Mouse (Mus musculus): ENCODE measurements at regions not wholly inside any gene's neighbourhood (a gene's known extent, or its start where the extent isn't known, plus 50 kb on each side); places are given as distances from the start of the nearest gene placed in this dataset.

DNA sequence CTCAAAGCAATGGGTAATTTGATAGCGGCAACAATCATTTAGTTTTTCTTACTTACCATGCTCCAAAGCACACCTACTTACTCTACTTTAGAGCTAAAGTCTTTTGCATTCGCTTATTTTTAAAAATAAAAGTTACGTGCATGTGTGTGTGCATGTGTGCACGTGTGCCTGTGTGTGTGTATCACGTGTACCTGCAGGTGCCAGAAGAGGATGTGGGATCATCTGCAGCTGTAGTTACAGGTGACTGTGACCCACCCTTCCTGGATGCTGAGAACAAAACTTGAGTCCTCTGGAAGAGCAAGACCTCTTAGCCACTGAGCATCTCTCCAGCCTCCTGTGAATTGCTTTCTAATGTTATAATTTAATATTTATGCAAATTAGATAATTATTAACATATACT, 52.0 kb upstream of the Jazf1 start:
- Histone ChIP-seq H3K4me2 (ENCODE audit: insufficient read depth, low read depth, poor library complexity, severe bottlenecking) (no peak overlapping the region), H3K4me3 (replicated peaks in 1 of 3; ENCODE audit: low read depth in 2 of 3, low read length in 2 of 3, poor library complexity in 1 of 3) (no peak overlapping the region), H3K9me3 (replicated peaks; ENCODE audit: low read length) (peaks cover 3% of the 10 kb centered on the region), H3K27me3 (replicated peaks) (no peaks in the 10 kb centered on the region), H3K36me3 (replicated peaks in 1 of 2; ENCODE audit: control insufficient read depth in 1 of 2, insufficient read depth in 1 of 2, low read length in 1 of 2) (no peaks in the 10 kb centered on the region), H3K27ac (ENCODE audit: insufficient read depth, low read depth) (no peak overlapping the region), H3K79me2 (replicated peaks; ENCODE audit: control insufficient read depth, extremely low read depth, insufficient read depth, poor library complexity, severe bottlenecking) (no peaks in the 10 kb centered on the region), H3K9ac (ENCODE audit: insufficient read depth, low read depth) (no peak overlapping the region), H3K4me1 (ENCODE audit: control insufficient read depth in 1 of 2, insufficient read depth in 2 of 2) (peaks cover 4 to 14% of the 10 kb centered on the region in 2 experiments)
- dilution Hi-C loops (cut with MboI; ENCODE audit: extremely low pct_ligation_motif_present, extremely low pct_unique_long_range_greater_than_20kb, low sequenced_read_pairs) (no loop called here), in situ Hi-C loops (cut with MboI; ENCODE audit: low pct_ligation_motif_present, low pct_unique_long_range_greater_than_20kb, low sequenced_read_pairs) (no loop called here)
- no peak for DNase-seq (ENCODE audit: extremely low read depth)
- TF ChIP-seq BHLHE40 (IDR thresholded peaks at IDR 0.05; ENCODE audit: low read depth, low read length) (peak; percentile 79), ZKSCAN1 (IDR thresholded peaks at IDR 0.05; ENCODE audit: borderline replicate concordance, low read depth, low read length) (no peak), MAX (IDR thresholded peaks at IDR 0.05; ENCODE audit: low read length) (no peak)

Data from CH12.LX (cell line).